ENCODE assay signal across 11 mouse cellular contexts in the genomic region with DNA sequence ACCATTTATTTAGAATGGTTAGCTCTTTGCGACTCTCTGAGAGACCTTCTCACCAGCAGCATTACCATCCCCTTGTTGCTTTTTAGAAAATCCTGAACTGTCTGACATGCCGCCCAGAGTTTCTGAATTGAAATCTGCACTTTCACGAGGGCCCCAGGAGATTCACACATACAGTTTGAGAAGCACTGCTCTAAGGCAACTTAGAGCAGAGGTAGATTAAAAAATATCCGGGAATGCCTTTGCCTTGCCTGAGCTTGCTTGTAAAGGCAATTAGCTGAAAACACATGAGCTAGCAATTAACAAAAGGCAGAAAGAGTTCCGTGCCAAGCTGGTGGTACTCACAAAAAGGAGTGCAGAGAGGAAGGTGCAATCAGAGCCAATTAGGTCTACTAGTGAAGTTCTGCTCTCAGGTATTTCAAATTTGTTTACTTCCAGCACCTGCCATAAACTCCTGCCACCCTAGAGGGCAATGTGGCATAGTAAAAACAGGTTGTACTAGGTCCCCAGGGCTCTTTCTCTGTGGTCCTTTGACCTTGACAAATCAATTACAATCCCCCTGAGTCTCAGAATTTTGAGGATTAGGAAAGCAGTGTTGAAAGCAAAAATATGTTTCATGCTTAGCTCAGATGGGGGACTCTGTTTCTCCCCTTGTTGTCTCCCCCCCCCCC.
A peak's percentile ranks its signal among the peaks of the same experiment; 100 is the strongest.
DNase-seq lines count a peak whose midpoint lies in the region; ATAC-seq and TF ChIP-seq lines count a peak whose summit lies in the region.
"Had no signal": no experiment of that assay in that cellular context is flagged by ENCODE, and none has a peak within 500 bp of the region (broad histone marks: within the 10 kb centered on the region; RNA-seq: fewer than 3 reads in every experiment).

No protein-coding gene starts in this region.

- no peaks in the 10 kb centered on the region for H3K4me1 ChIP-seq in hindbrain, embryonic 16.5 days (ENCODE audit: control insufficient read depth, insufficient read depth, low read depth, low read length)
- H3K4me1 ChIP-seq in hindbrain, embryonic 12.5 days, result no peaks in the 10 kb centered on the region
- H3K4me1 ChIP-seq in neural tube, embryonic 15.5 days, result no peaks in the 10 kb centered on the region
- no peaks in the 10 kb centered on the region for H3K4me1 ChIP-seq in kidney, postnatal 0 days (replicated peaks; ENCODE audit: insufficient read depth, low read length)

- H3K27me3 ChIP-seq in hindbrain, embryonic 16.5 days (replicated peaks; ENCODE audit: control insufficient read depth, insufficient read depth, low read length), result no peaks in the 10 kb centered on the region
- no peaks in the 10 kb centered on the region for H3K27me3 ChIP-seq in hindbrain, embryonic 12.5 days
- no peaks in the 10 kb centered on the region for H3K27me3 ChIP-seq in neural tube, embryonic 15.5 days (replicated peaks)
- H3K27me3 ChIP-seq in kidney, postnatal 0 days (ENCODE audit: insufficient read depth, low read length), result no peaks in the 10 kb centered on the region

- no peak for DNase-seq in neural tube, embryonic 10.5 days (ENCODE audit: extremely low spot score, low spot score)
- peak; percentile 10 for DNase-seq in kidney, postnatal 0 days (ENCODE audit: low spot score)
- DNase-seq in ovary, postnatal 36 days (ENCODE audit: low spot score), result no peak
- DNase-seq in right cerebral cortex, postnatal 25 days, result no peak
- no peak for DNase-seq in cerebellum, adult 9-11 months

- no peaks in the 10 kb centered on the region for H3K9me3 ChIP-seq in hindbrain, embryonic 16.5 days (ENCODE audit: control insufficient read depth, low read length)
- H3K9me3 ChIP-seq in hindbrain, embryonic 12.5 days (replicated peaks), result no peaks in the 10 kb centered on the region
- no peaks in the 10 kb centered on the region for H3K9me3 ChIP-seq in neural tube, embryonic 15.5 days (replicated peaks)
- no peaks in the 10 kb centered on the region for H3K9me3 ChIP-seq in kidney, postnatal 0 days (replicated peaks; ENCODE audit: low read length)

- H3K4me3 ChIP-seq in hindbrain, embryonic 16.5 days (ENCODE audit: low read length), result no peak overlapping the region
- no peak overlapping the region for H3K4me3 ChIP-seq in hindbrain, embryonic 12.5 days
- H3K4me3 ChIP-seq in neural tube, embryonic 15.5 days (replicated peaks), result no peak overlapping the region
- H3K4me3 ChIP-seq in kidney, postnatal 0 days (replicated peaks; ENCODE audit: low read depth, low read length), result no peak overlapping the region

- H3K9ac ChIP-seq in hindbrain, embryonic 16.5 days (ENCODE audit: low read depth, low read length), result no peak overlapping the region
- no peak overlapping the region for H3K9ac ChIP-seq in hindbrain, embryonic 12.5 days
- no peak overlapping the region for H3K9ac ChIP-seq in neural tube, embryonic 15.5 days (replicated peaks)
- no peak overlapping the region for H3K9ac ChIP-seq in kidney, postnatal 0 days (ENCODE audit: low read depth, low read length)

- TF ChIP-seq CTCF in kidney, postnatal 0 days (IDR thresholded peaks at IDR 0.05; ENCODE audit: low read depth), result peak; percentile 57

- H3K36me3 ChIP-seq in hindbrain, embryonic 16.5 days (ENCODE audit: control insufficient read depth, insufficient read depth, low read length), result no peaks in the 10 kb centered on the region
- H3K36me3 ChIP-seq in hindbrain, embryonic 12.5 days, result no peaks in the 10 kb centered on the region
- no peaks in the 10 kb centered on the region for H3K36me3 ChIP-seq in neural tube, embryonic 15.5 days
- H3K36me3 ChIP-seq in kidney, postnatal 0 days (ENCODE audit: insufficient read depth, low read length), result no peaks in the 10 kb centered on the region

- H3K27ac ChIP-seq in hindbrain, embryonic 16.5 days (ENCODE audit: low read depth, low read length), result no peak overlapping the region
- H3K27ac ChIP-seq in hindbrain, embryonic 12.5 days, result no peak overlapping the region
- no peak overlapping the region for H3K27ac ChIP-seq in neural tube, embryonic 15.5 days (replicated peaks)
- no peak overlapping the region for H3K27ac ChIP-seq in kidney, postnatal 0 days

- ATAC-seq in hindbrain, embryonic 16.5 days, result peak; percentile 34; the same call in 1 of the 2 replicates
- no peak for ATAC-seq in hindbrain, embryonic 12.5 days (ENCODE audit: low FRiP score)
- ATAC-seq in neural tube, embryonic 15.5 days (ENCODE audit: low FRiP score), result peak; percentile 35; the same call in 1 of the 2 replicates
- ATAC-seq in kidney, postnatal 0 days (replicated peaks; ENCODE audit: low FRiP score, low read depth), result 0 out of 2 replicates have a peak, but pooled peaks have one; percentile 36
- ATAC-seq: lung, postnatal 0 days; Patski had no signal

- WGBS in hindbrain, embryonic 16.5 days, result 63% methylated on average over 5 of the region's 5 CpGs
- 71% methylated on average over 5 of the region's 5 CpGs for WGBS in hindbrain, embryonic 12.5 days
- 50% methylated on average over 5 of the region's 5 CpGs for WGBS in neural tube, embryonic 15.5 days
- WGBS in kidney, postnatal 0 days, result 48% methylated on average over 5 of the region's 5 CpGs

- no peak overlapping the region for H3K4me2 ChIP-seq in hindbrain, embryonic 16.5 days (ENCODE audit: low read length)
- H3K4me2 ChIP-seq in hindbrain, embryonic 12.5 days (replicated peaks), result no peak overlapping the region
- H3K4me2 ChIP-seq in neural tube, embryonic 15.5 days, result no peak overlapping the region
- no peak overlapping the region for H3K4me2 ChIP-seq in kidney, postnatal 0 days (ENCODE audit: low read length)
- H3K4me2 ChIP-seq: heart, embryonic 11.5 days had no signal
